Mouse (Mus musculus) G1E-ER4 (cell line): Measurements from ENCODE around the gene Eif3i. TPM values are rescaled to one million over a fixed set of nuclear protein-coding genes. Genes with fewer than 3 reads are reported as not detected.

Experiments used
- GATA1 ChIP-seq: IDR thresholded peaks from one replicate; pipeline ENCODE4 v1.8.0; 2012; ENCODE audit warnings: low read length, inconsistent platforms
- polyA plus RNA-seq: library from polyadenylated mRNA; stranded (reverse); fragments of >175 nt; gene quantifications from 2 replicates; pipeline ENCODE4 v1.2.3, GENCODE M21; 2012

Eif3i gene
- polyA plus RNA-seq, 1 experiment = 154 TPM

- no peak for TF ChIP-seq GATA1
Measured at GRCm38 (mm10) chr4:129622803-129623535, 22.5 kb upstream of the Eif3i start.

GRCm38 (mm10) chr4:129622120-129622802, 21.8 kb upstream of the Eif3i start:
- no peak for TF ChIP-seq GATA1

GRCm38 (mm10) chr4:129621283-129621841, 20.9 kb upstream of the Eif3i start:
- no peak for TF ChIP-seq GATA1

- TF ChIP-seq GATA1 = no peak
Measured at GRCm38 (mm10) chr4:129620419-129621282, 20.2 kb upstream of the Eif3i start.

GRCm38 (mm10) chr4:129618786-129619691, 18.6 kb upstream of the Eif3i start, which contains the start of gene Iqcc:
TSS of gene Iqcc (minus strand) at chr4:129619099.
- TF ChIP-seq GATA1 = no peak

GRCm38 (mm10) chr4:129618031-129618430, 17.6 kb upstream of the Eif3i start:
- TF ChIP-seq GATA1 = no peak

- no peak for TF ChIP-seq GATA1
Measured at GRCm38 (mm10) chr4:129617121-129617641, 16.7 kb upstream of the Eif3i start.

- no peak for TF ChIP-seq GATA1
Measured at GRCm38 (mm10) chr4:129616631-129617030, 16.2 kb upstream of the Eif3i start.

GRCm38 (mm10) chr4:129615801-129616290, 15.4 kb upstream of the Eif3i start:
- TF ChIP-seq GATA1 = no peak

GRCm38 (mm10) chr4:129614093-129614492, 13.6 kb upstream of the Eif3i start, which contains the start of gene Dcdc2b:
TSS of gene Dcdc2b (minus strand) at chr4:129614257.
- no peak for TF ChIP-seq GATA1

GRCm38 (mm10) chr4:129610472-129610871, 10.0 kb upstream of the Eif3i start:
- no peak for TF ChIP-seq GATA1

GRCm38 (mm10) chr4:129610026-129610425, 9.6 kb upstream of the Eif3i start:
- TF ChIP-seq GATA1 = no peak

GRCm38 (mm10) chr4:129609139-129609631, 8.7 kb upstream of the Eif3i start:
- no peak for TF ChIP-seq GATA1
